Mouse (Mus musculus): ENCODE measurements at regions not wholly inside any gene's neighbourhood (a gene's known extent, or its start where the extent isn't known, plus 50 kb on each side); places are given as distances from the start of the nearest gene placed in this dataset.

GRCm38 (mm10) chr10:44699988-44700537 is 171.8 kb upstream of the Prdm1 start:
- H3K4me3 ChIP-seq (ENCODE audit: low read length) = no peak overlapping the region

GRCm38 (mm10) chr10:44697966-44698365 is 169.7 kb upstream of the Prdm1 start:
- ATAC-seq (no peak), DNase-seq (ENCODE audit: low spot score) (no peak)
- 86% methylated on average over 2 of the region's 2 CpGs for WGBS
- no peaks in the 10 kb centered on the region for H3K36me3 ChIP-seq (ENCODE audit: insufficient read depth, low read length)
- no peaks in the 10 kb centered on the region for H3K4me1 ChIP-seq (ENCODE audit: insufficient read depth, low read length)
- H3K27ac ChIP-seq = no peak overlapping the region
- H3K9ac ChIP-seq (replicated peaks; ENCODE audit: low read length) = no peak overlapping the region
- H3K4me2 ChIP-seq (ENCODE audit: low read depth, low read length) = no peak overlapping the region
- TF ChIP-seq CTCF (IDR thresholded peaks at IDR 0.05; ENCODE audit: low read depth) = no peak
- H3K9me3 ChIP-seq (ENCODE audit: low read length) = no peaks in the 10 kb centered on the region
- no peak overlapping the region for H3K4me3 ChIP-seq (ENCODE audit: low read length)
- H3K27me3 ChIP-seq (ENCODE audit: insufficient read depth, low read length) = no peaks in the 10 kb centered on the region

More at GRCm38 (mm10) chr10:44699988-44700537, 171.8 kb upstream of the Prdm1 start:
- ATAC-seq = no peak
- TF ChIP-seq CTCF (IDR thresholded peaks at IDR 0.05; ENCODE audit: low read depth) = no peak
- Histone ChIP-seq H3K27ac (no peak overlapping the region), H3K36me3 (ENCODE audit: insufficient read depth, low read length) (no peaks in the 10 kb centered on the region), H3K4me2 (ENCODE audit: low read depth, low read length) (no peak overlapping the region), H3K27me3 (ENCODE audit: insufficient read depth, low read length) (no peaks in the 10 kb centered on the region), H3K9me3 (ENCODE audit: low read length) (no peaks in the 10 kb centered on the region), H3K9ac (replicated peaks; ENCODE audit: low read length) (no peak overlapping the region), H3K4me1 (ENCODE audit: insufficient read depth, low read length) (no peaks in the 10 kb centered on the region)
- DNase-seq (ENCODE audit: low spot score) = no peak
- WGBS = 86% methylated on average over 11 of the region's 11 CpGs

- Histone ChIP-seq H3K4me3 (ENCODE audit: low read length) (no peak overlapping the region), H3K4me1 (ENCODE audit: insufficient read depth, low read length) (no peaks in the 10 kb centered on the region), H3K9me3 (ENCODE audit: low read length) (no peaks in the 10 kb centered on the region), H3K36me3 (ENCODE audit: insufficient read depth, low read length) (no peaks in the 10 kb centered on the region), H3K27me3 (ENCODE audit: insufficient read depth, low read length) (no peaks in the 10 kb centered on the region), H3K9ac (replicated peaks; ENCODE audit: low read length) (no peak overlapping the region), H3K4me2 (ENCODE audit: low read depth, low read length) (no peak overlapping the region), H3K27ac (no peak overlapping the region)
- WGBS = 17% methylated on average over 2 of the region's 2 CpGs
- ATAC-seq = no peak
- DNase-seq (ENCODE audit: low spot score) = no peak
- no peak for TF ChIP-seq CTCF (IDR thresholded peaks at IDR 0.05; ENCODE audit: low read depth)
Measured at GRCm38 (mm10) chr10:44696973-44697372, 168.7 kb upstream of the Prdm1 start.

- no peak for ATAC-seq
- no peak for DNase-seq (ENCODE audit: low spot score)
- H3K27ac ChIP-seq = no peak overlapping the region
- 83% methylated on average over 15 of the region's 15 CpGs for WGBS
- TF ChIP-seq CTCF (IDR thresholded peaks at IDR 0.05; ENCODE audit: low read depth) = no peak
- no peaks in the 10 kb centered on the region for H3K27me3 ChIP-seq (ENCODE audit: insufficient read depth, low read length)
- no peaks in the 10 kb centered on the region for H3K9me3 ChIP-seq (ENCODE audit: low read length)
- H3K4me3 ChIP-seq (ENCODE audit: low read length) = no peak overlapping the region
- no peak overlapping the region for H3K4me2 ChIP-seq (ENCODE audit: low read depth, low read length)
- H3K36me3 ChIP-seq (ENCODE audit: insufficient read depth, low read length) = no peaks in the 10 kb centered on the region
- no peaks in the 10 kb centered on the region for H3K4me1 ChIP-seq (ENCODE audit: insufficient read depth, low read length)
- H3K9ac ChIP-seq (replicated peaks; ENCODE audit: low read length) = no peak overlapping the region
Measured at GRCm38 (mm10) chr10:44691590-44692327, 163.5 kb upstream of the Prdm1 start.

- no peak overlapping the region for H3K9ac ChIP-seq (replicated peaks; ENCODE audit: low read length)
- no peak for TF ChIP-seq CTCF (IDR thresholded peaks at IDR 0.05; ENCODE audit: low read depth)
- H3K4me1 ChIP-seq (ENCODE audit: insufficient read depth, low read length) = no peaks in the 10 kb centered on the region
- no peaks in the 10 kb centered on the region for H3K27me3 ChIP-seq (ENCODE audit: insufficient read depth, low read length)
- no peak overlapping the region for H3K4me3 ChIP-seq (ENCODE audit: low read length)
- ATAC-seq (no peak), DNase-seq (ENCODE audit: low spot score) (no peak)
- no peaks in the 10 kb centered on the region for H3K9me3 ChIP-seq (ENCODE audit: low read length)
- H3K27ac ChIP-seq = no peak overlapping the region
- H3K36me3 ChIP-seq (ENCODE audit: insufficient read depth, low read length) = no peaks in the 10 kb centered on the region
- no peak overlapping the region for H3K4me2 ChIP-seq (ENCODE audit: low read depth, low read length)
- WGBS = 92% methylated on average over 3 of the region's 3 CpGs
Measured at GRCm38 (mm10) chr10:44688555-44688954, 160.3 kb upstream of the Prdm1 start.

GRCm38 (mm10) chr10:44686055-44686454 is 157.8 kb upstream of the Prdm1 start:
- Histone ChIP-seq H3K4me1 (ENCODE audit: insufficient read depth, low read length) (no peaks in the 10 kb centered on the region), H3K4me2 (ENCODE audit: low read depth, low read length) (no peak overlapping the region), H3K27me3 (ENCODE audit: insufficient read depth, low read length) (no peaks in the 10 kb centered on the region), H3K9me3 (ENCODE audit: low read length) (no peaks in the 10 kb centered on the region), H3K36me3 (ENCODE audit: insufficient read depth, low read length) (no peaks in the 10 kb centered on the region), H3K4me3 (ENCODE audit: low read length) (no peak overlapping the region), H3K27ac (no peak overlapping the region), H3K9ac (replicated peaks; ENCODE audit: low read length) (no peak overlapping the region)
- DNase-seq (ENCODE audit: low spot score) (no peak), ATAC-seq (no peak)
- no peak for TF ChIP-seq CTCF (IDR thresholded peaks at IDR 0.05; ENCODE audit: low read depth)
- 75% methylated on average over 4 of the region's 4 CpGs for WGBS

GRCm38 (mm10) chr10:44685215-44685614 is 156.9 kb upstream of the Prdm1 start:
- no peak for ATAC-seq
- no peaks in the 10 kb centered on the region for H3K36me3 ChIP-seq (ENCODE audit: insufficient read depth, low read length)
- H3K27me3 ChIP-seq (ENCODE audit: insufficient read depth, low read length) = no peaks in the 10 kb centered on the region
- TF ChIP-seq CTCF (IDR thresholded peaks at IDR 0.05; ENCODE audit: low read depth) = no peak
- H3K27ac ChIP-seq = no peak overlapping the region
- no peak overlapping the region for H3K4me3 ChIP-seq (ENCODE audit: low read length)
- no peak overlapping the region for H3K4me2 ChIP-seq (ENCODE audit: low read depth, low read length)
- no peak overlapping the region for H3K9ac ChIP-seq (replicated peaks; ENCODE audit: low read length)
- H3K9me3 ChIP-seq (ENCODE audit: low read length) = no peaks in the 10 kb centered on the region
- 69% methylated on average over 3 of the region's 3 CpGs for WGBS
- H3K4me1 ChIP-seq (ENCODE audit: insufficient read depth, low read length) = no peaks in the 10 kb centered on the region
- DNase-seq (ENCODE audit: low spot score) = no peak

All from hindbrain, postnatal 0 days (tissue).